Mouse (Mus musculus) liver, embryonic 14.5 days (tissue): ENCODE measurements around the gene Zmiz1.

ENCODE experiments used
- CTCF ChIP-seq: IDR thresholded peaks from 2 replicates; pipeline ENCODE4 v1.5.1; 2016; ENCODE audit warnings: antibody characterized with exemption, low read depth, control low read depth
- EP300 ChIP-seq: IDR thresholded peaks from 2 replicates; pipeline ENCODE4 v1.6.1; 2016; ENCODE audit warnings: antibody characterized with exemption, low read depth

GRCm38 (mm10) chr14:25474732-25475131 lies 15.7 kb downstream of the Zmiz1 start:
- TF ChIP-seq CTCF (no peak), EP300 (no peak)
